18 mouse cellular contexts compared by ENCODE assay signal in genomic region chr4:101588932-101589331, GRCm38 (mm10). TPM values are rescaled to one million over a fixed set of nuclear protein-coding genes. Genes with fewer than 3 reads are reported as not detected.
DNase-seq lines count a peak whose midpoint lies in the region; ATAC-seq and TF ChIP-seq lines count a peak whose summit lies in the region.
"Had no signal": no experiment of that assay in that cellular context is flagged by ENCODE, and none has a peak within 500 bp of the region (broad histone marks: within the 10 kb centered on the region; RNA-seq: fewer than 3 reads in every experiment).

No protein-coding gene starts in this region.

- no peak for DNase-seq in hindbrain, postnatal 0 days (ENCODE audit: low spot score)
- DNase-seq in hindbrain, embryonic 10.5 days (ENCODE audit: low spot score): no peak
- peak; percentile 17 to 41 for DNase-seq in right cerebral cortex, postnatal 36 days (ENCODE audit: low spot score in 2 of 2)
- no peak for DNase-seq in right cerebral cortex, postnatal 14 days
- peak; percentile 22 to 49 for DNase-seq in left cerebral cortex, adult 9 months (ENCODE audit: low spot score in 2 of 2)
- no peak for DNase-seq in spleen, postnatal 10 days (ENCODE audit: low spot score in 2 of 2)
- DNase-seq: adrenal gland, postnatal 36 days; cerebellum, adult 11 months; gastrocnemius, postnatal 14 days; heart, postnatal 4 days; kidney, adult 18-20 months had no signal

- 38% methylated on average over 8 of the region's 8 CpGs for WGBS in hindbrain, postnatal 0 days
- 63% methylated on average over 8 of the region's 8 CpGs for WGBS in hindbrain, embryonic 10.5 days
- WGBS in intestine, postnatal 0 days: 71% methylated on average over 8 of the region's 8 CpGs

- TF ChIP-seq CTCF in hindbrain, postnatal 0 days (IDR thresholded peaks at IDR 0.05; ENCODE audit: low read depth): no peak
- no peak for TF ChIP-seq CTCF in intestine, postnatal 0 days (IDR thresholded peaks at IDR 0.05; ENCODE audit: low read depth)

- H3K4me3 ChIP-seq in hindbrain, postnatal 0 days (ENCODE audit: low read length): no peak overlapping the region
- H3K4me3 ChIP-seq in hindbrain, embryonic 10.5 days: no peak overlapping the region
- H3K4me3 ChIP-seq in intestine, postnatal 0 days (ENCODE audit: low read depth, low read length): no peak overlapping the region
- H3K4me3 ChIP-seq: embryonic facial prominence, embryonic 15.5 days; forebrain, embryonic 13.5 days; heart, embryonic 10.5 days; megakaryocyte, embryonic 14.5 days had no signal

- no peaks in the 10 kb centered on the region for H3K9me3 ChIP-seq in hindbrain, postnatal 0 days (ENCODE audit: low read length)
- H3K9me3 ChIP-seq in hindbrain, embryonic 10.5 days: no peaks in the 10 kb centered on the region
- no peaks in the 10 kb centered on the region for H3K9me3 ChIP-seq in intestine, postnatal 0 days (ENCODE audit: control insufficient read depth)
- H3K9me3 ChIP-seq: embryonic facial prominence, embryonic 15.5 days; forebrain, embryonic 13.5 days; heart, embryonic 10.5 days had no signal

- no peaks in the 10 kb centered on the region for H3K36me3 ChIP-seq in hindbrain, postnatal 0 days (ENCODE audit: insufficient read depth, low read length)
- no peaks in the 10 kb centered on the region for H3K36me3 ChIP-seq in hindbrain, embryonic 10.5 days
- H3K36me3 ChIP-seq in intestine, postnatal 0 days (ENCODE audit: control insufficient read depth, insufficient read depth): no peaks in the 10 kb centered on the region
- H3K36me3 ChIP-seq: embryonic facial prominence, embryonic 15.5 days; heart, embryonic 10.5 days had no signal

- H3K4me2 ChIP-seq in hindbrain, postnatal 0 days (ENCODE audit: low read depth, low read length): no peak overlapping the region
- no peak overlapping the region for H3K4me2 ChIP-seq in intestine, postnatal 0 days (replicated peaks; ENCODE audit: low read depth)
- H3K4me2 ChIP-seq: embryonic facial prominence, embryonic 15.5 days; forebrain, embryonic 13.5 days had no signal

- no peaks in the 10 kb centered on the region for H3K27me3 ChIP-seq in hindbrain, postnatal 0 days (ENCODE audit: insufficient read depth, low read length)
- no peaks in the 10 kb centered on the region for H3K27me3 ChIP-seq in hindbrain, embryonic 10.5 days (ENCODE audit: insufficient read depth, poor library complexity, severe bottlenecking)
- no peaks in the 10 kb centered on the region for H3K27me3 ChIP-seq in intestine, postnatal 0 days (replicated peaks; ENCODE audit: control insufficient read depth, insufficient read depth, low read length)
- H3K27me3 ChIP-seq: embryonic facial prominence, embryonic 15.5 days; forebrain, embryonic 13.5 days; megakaryocyte, embryonic 14.5 days had no signal

- H3K9ac ChIP-seq in hindbrain, postnatal 0 days (replicated peaks; ENCODE audit: low read length): no peak overlapping the region
- no peak overlapping the region for H3K9ac ChIP-seq in intestine, postnatal 0 days (ENCODE audit: low read depth, low read length)
- H3K9ac ChIP-seq: embryonic facial prominence, embryonic 15.5 days; forebrain, embryonic 13.5 days had no signal

- 0 out of 2 replicates have a peak, but pooled peaks have one; percentile 7 for ATAC-seq in hindbrain, postnatal 0 days
- ATAC-seq in intestine, postnatal 0 days: no peak
- ATAC-seq: activated CD4-positive, CD25-positive, alpha-beta regulatory T cell, adult 4 months; CD4-positive, CD25-positive, alpha-beta regulatory T cell, adult 4 months; forebrain, embryonic 13.5 days had no signal

- peaks cover 8% of the 10 kb centered on the region; the same call in 1 of the 2 replicates for H3K4me1 ChIP-seq in hindbrain, postnatal 0 days (ENCODE audit: insufficient read depth, low read length)
- peaks cover 12% of the 10 kb centered on the region for H3K4me1 ChIP-seq in hindbrain, embryonic 10.5 days (replicated peaks)
- H3K4me1 ChIP-seq in intestine, postnatal 0 days (replicated peaks; ENCODE audit: control insufficient read depth, insufficient read depth, low read length): no peaks in the 10 kb centered on the region
- H3K4me1 ChIP-seq: embryonic facial prominence, embryonic 15.5 days; megakaryocyte, embryonic 14.5 days had no signal

- no peak overlapping the region for H3K27ac ChIP-seq in hindbrain, postnatal 0 days
- no peak overlapping the region for H3K27ac ChIP-seq in hindbrain, embryonic 10.5 days
- H3K27ac ChIP-seq in intestine, postnatal 0 days (ENCODE audit: low read depth, low read length): no peak overlapping the region
- H3K27ac ChIP-seq: embryonic facial prominence, embryonic 15.5 days; forebrain, embryonic 13.5 days; heart, embryonic 10.5 days had no signal

RNA-seq across cellular contexts. Expression of gene Leprot, which starts 58.6 kb away (rescaled TPM):
- total RNA-seq in hindbrain, postnatal 0 days (2014; rRNA removed): 53.1 and 58.0 TPM in 2 replicates
- polyA plus RNA-seq in hindbrain, postnatal 0 days (2015; fragmentation: Nextera tagmentation; extraction: Ambion mirVana): 78.7 and 79.1 TPM in 2 replicates
- polyA plus RNA-seq in hindbrain, embryonic 10.5 days (2016; fragmentation: Nextera tagmentation; extraction: Ambion mirVana): 67.6 and 69.1 TPM in 2 replicates
- polyA plus RNA-seq in intestine, postnatal 0 days (2015; fragmentation: Nextera tagmentation; extraction: Ambion mirVana): 130 and 137 TPM in 2 replicates

Comparison
In these comparisons a context has a peak if more than half of its experiments do, and no peak if none do; other contexts are left out.
1. DNase-seq: peak in right cerebral cortex, postnatal 36 days (2 of 2) and left cerebral cortex, adult 9 months (2 of 2); none in hindbrain, postnatal 0 days (single experiment), hindbrain, embryonic 10.5 days (single experiment), right cerebral cortex, postnatal 14 days (single experiment) and spleen, postnatal 10 days (0 of 2).